Mouse (Mus musculus) left cerebral cortex, adult 2 months (tissue): Measurements from ENCODE around the gene Mfsd13b. TPM values are rescaled to one million over a fixed set of nuclear protein-coding genes. Genes with fewer than 3 reads are reported as not detected.

Experiments
- DNase-seq, 2 experiments: peaks; one replicate each; pipeline ENCODE4 v3.0.0; 2021 to 2022; ENCODE audit warnings: low spot score in 2 of 2, mixed read lengths in 1 of 2; ENCODE audit errors: extremely low spot score in 1 of 2
- H3K27ac ChIP-seq: fragments of 200-600 bp; 2 replicates; pipeline ENCODE4 v1.8.1; 2022
- H3K4me3 ChIP-seq: fragments of 200-600 bp; 2 replicates; pipeline ENCODE4 v1.8.1; 2022
- CTCF ChIP-seq: fragments of 200-600 bp; IDR thresholded peaks from 2 replicates; pipeline ENCODE4 v1.8.1; 2022; ENCODE audit warnings: antibody characterized with exemption, mild to moderate bottlenecking, moderate library complexity
- intact Hi-C: fragments of 180-260 bp; cut with DNase I; formaldehyde crosslinking; loops from one replicate; pipeline ENCODE4 v1.15.1; 2025
- total RNA-seq, 2 experiments: library from RNA; stranded (reverse); gene quantifications; 2 replicates each; pipeline ENCODE4 v1.2.3; 2021

The Mfsd13b gene
- total RNA-seq, 2 experiments from 2014 or later, result 0.44 to 0.86 TPM

DNA sequence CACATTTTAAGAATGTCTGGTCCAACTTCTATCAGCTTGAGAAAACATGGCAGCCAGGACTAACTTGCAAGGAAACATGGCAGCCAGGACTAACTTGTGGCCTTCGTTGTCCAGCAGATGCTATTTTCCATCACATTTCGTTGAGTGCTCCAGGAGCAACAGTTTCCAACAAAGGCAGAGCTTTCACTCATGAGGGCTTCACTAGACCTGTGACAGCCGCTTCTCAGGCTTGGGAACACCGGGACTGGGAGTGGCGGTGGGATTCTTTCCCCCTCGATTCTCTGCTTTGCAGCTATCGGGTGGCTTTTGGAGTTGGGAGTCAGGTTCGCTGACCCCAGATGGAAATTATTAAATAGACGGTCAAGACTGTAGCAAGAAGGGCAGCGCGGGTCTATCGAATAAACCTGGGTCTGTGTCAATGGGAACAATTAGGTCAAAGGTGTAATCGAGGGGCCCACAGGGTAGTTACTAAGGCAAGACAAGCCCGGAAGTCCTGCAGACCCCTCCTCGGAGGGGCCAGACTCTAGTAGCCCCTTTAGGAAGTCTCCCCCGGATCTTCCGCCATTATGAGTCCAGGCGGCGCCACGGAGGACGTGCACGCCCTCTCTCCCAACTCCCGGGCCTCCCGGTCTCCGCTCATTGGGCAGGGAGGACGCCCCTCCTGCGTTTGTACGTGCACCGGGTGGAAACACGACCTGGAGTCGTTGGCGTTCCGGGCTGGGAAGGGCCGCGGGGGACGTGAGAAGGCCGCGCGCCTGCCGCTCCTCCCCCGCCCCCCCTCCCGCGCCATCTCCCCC lies 51.7 kb downstream of the Mfsd13b start, which contains the start of gene Mettl9:
Gene Mettl9 (plus strand): TSS at position 590 of the 797 bp plus-strand sequence.
- Histone ChIP-seq H3K4me3 (peak within 1 kb of the TSS; percentile 81), H3K27ac (peak within 1 kb of the TSS; percentile 98)
- TF ChIP-seq CTCF, result peak; percentile 2; the same call in 1 of the 2 replicates
- intact Hi-C loops, result loop anchor here (5.0 to 10.0 kb wide), 3 partner anchors 52 to 399 kb away; partner anchors contain the start of genes Cdr2, Mfsd13b and Uqcrc2
- peak; percentile 90 to 91 for DNase-seq

DNA sequence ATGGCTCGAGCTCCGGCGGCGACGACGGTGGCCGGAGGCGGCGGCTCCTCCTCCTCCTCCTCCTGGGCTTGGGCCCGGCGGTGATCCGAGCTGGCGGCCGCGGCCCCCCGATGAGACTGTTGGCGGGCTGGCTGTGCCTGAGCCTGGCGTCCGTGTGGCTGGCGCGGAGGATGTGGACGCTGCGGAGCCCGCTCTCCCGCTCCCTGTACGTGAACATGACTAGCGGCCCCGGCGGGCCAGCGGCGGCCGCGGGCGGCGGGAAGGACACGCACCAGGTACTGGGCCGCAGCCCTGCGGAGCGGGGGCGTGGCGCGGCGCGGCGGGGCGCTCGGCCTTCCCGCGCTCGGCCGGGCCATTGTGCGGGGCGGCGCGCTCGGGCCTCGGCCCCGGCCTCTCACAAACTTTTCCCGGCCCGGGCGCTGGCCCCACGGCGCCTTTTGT lies 52.4 kb downstream of the Mfsd13b start:
- Histone ChIP-seq H3K27ac (peak overlapping the region; percentile 98), H3K4me3 (peak overlapping the region; percentile 81)
- no peak for TF ChIP-seq CTCF
- peak in 1 of 2 experiments; percentile 67 for DNase-seq
- intact Hi-C loops, result loop anchor here (5.0 to 10.0 kb wide), 3 partner anchors 52 to 400 kb away; partner anchors contain the start of genes Cdr2, Mfsd13b and Uqcrc2

DNA sequence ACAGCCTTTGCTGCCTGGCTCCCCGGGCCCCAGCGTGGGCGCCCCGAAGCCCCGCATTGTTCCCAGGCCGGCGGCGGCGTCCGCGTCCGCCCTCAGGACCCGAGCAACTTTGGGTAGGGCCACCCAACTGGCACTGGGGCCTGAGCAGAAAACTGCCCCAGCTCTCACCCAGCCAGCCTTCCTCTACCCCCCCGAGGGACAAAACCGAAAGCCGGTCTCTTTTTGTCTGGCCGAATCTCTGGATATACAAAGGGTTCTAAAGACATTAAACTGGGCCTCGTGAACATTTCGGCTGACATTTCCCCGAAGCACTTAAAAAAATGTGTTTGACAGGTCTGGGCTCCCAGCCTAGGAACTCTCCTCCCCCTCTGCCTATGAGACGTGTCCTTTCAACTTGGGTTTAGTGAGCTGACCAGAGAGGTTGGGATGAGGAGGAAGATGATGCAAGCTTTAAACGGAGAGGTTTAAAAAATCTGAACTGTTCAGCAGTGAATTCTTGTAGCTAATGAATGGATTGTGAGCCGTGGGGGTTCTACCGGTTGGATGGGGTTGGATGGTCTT lies 52.9 kb downstream of the Mfsd13b start:
- intact Hi-C loops, result loop anchor here (10.0 kb wide), 2 partner anchors 200 to 400 kb away; partner anchors contain the start of gene Uqcrc2
- no peak for TF ChIP-seq CTCF
- Histone ChIP-seq H3K27ac (peak overlapping the region; percentile 98), H3K4me3 (peak overlapping the region; percentile 81)
- DNase-seq, result no peak

DNA sequence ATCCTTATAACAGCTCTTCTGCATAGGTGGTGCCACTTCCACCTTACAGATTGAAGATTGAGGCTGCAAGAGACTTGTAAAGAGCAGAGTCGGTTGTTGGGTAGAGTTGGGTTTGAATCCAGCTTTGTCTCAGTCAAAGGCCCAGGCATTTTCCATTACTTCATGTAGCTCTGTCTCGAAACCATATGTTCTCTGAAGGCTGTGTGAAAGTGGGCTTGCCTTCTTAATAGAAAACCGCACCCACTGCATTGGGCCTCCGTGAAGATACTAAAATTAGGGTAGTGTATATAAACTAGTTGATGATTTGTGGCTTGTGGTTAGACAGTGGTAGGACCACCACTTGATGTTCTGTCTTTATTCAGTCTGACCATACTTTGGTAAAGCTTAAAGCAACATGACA lies 58.3 kb downstream of the Mfsd13b start:
- intact Hi-C loops, result no loop called here
- no peak for DNase-seq
- no peak for TF ChIP-seq CTCF
- Histone ChIP-seq H3K27ac (no peak overlapping the region), H3K4me3 (no peak overlapping the region)

DNA sequence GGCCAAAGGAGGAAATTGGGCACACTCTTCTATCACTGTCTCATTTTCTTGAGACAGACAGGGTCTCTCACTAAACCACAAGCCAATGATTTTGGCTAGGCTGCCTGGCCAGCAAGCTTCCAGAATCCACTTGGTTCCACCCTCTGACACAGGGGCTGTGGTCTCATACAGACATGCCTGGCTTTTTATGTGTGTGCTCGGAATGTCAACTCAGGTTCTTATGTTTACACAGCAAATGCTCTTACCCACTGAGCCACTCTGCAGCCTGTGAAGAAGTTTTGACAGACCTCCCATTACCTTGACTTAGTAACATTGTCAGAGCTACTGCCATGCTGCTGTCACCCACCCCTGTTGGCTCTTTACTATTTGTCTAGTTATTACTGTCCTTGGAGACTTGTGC lies 59.7 kb downstream of the Mfsd13b start:
- TF ChIP-seq CTCF, result no peak
- Histone ChIP-seq H3K27ac (no peak overlapping the region), H3K4me3 (no peak overlapping the region)
- no peak for DNase-seq
- intact Hi-C loops, result no loop called here

DNA sequence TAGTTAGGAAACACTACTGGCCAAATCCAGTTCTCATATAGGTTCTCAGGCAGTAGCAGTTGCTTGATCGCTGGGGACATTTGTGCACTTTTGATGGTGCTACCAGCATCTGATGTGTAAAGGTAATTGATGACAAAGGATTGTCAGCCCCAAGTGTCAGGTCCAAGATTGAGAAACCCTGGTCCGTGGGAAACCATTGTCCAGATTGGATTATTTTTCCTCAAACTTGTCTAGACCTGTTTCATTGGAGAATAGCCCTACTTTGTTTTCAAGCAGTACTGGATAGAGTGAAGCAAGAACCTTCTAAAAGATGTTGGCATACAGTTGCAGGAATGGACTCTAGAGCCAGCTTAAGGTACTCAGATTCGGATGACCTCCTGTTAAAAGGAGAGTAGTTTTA lies 60.7 kb downstream of the Mfsd13b start:
- intact Hi-C loops, result no loop called here
- DNase-seq, result no peak
- no peak for TF ChIP-seq CTCF
- H3K4me3 ChIP-seq, result no peak overlapping the region
- H3K27ac ChIP-seq, result no peak overlapping the region

DNA sequence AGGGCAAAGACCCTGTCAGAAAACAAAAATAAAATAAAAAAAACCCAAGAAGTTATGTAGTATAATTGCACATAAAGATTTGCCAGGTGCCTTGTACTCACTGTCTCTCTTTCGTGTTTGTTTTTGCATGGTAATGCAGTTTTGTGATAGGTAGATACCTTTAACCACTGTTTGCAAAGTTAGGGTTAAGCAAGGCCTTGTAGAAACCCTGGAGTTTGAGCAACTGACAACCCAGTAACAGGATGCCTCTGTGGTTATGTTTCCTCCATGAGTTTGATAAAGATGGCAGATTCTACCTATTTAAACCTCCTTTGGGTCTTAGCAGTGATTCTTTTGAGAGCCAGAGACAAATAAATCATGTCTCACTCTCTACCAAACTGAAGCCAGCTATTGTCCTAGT lies 61.2 kb downstream of the Mfsd13b start:
- intact Hi-C loops, result no loop called here
- Histone ChIP-seq H3K27ac (no peak overlapping the region), H3K4me3 (no peak overlapping the region)
- no peak for DNase-seq
- TF ChIP-seq CTCF, result no peak

DNA sequence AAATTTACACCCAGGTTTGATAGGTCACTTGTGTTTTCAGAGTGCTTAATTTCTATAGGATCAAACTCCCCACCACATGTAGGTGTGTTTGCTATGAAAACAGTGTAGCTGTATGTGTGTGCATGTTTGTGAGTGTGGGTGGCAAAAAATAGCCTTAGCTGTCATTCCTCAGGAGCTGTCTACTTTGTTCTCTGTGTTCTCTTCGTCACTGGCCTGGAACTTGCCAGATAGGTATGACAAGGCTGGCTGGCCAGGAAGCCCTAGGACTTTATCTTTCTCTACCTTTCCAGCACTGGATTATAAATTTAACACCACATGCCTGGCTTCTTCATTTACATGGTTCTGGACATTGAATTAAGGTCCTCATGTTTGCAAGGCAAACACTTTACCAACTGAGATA lies 61.9 kb downstream of the Mfsd13b start:
- DNase-seq, result no peak
- Histone ChIP-seq H3K27ac (no peak overlapping the region), H3K4me3 (no peak overlapping the region)
- no peak for TF ChIP-seq CTCF
- intact Hi-C loops, result no loop called here

DNA sequence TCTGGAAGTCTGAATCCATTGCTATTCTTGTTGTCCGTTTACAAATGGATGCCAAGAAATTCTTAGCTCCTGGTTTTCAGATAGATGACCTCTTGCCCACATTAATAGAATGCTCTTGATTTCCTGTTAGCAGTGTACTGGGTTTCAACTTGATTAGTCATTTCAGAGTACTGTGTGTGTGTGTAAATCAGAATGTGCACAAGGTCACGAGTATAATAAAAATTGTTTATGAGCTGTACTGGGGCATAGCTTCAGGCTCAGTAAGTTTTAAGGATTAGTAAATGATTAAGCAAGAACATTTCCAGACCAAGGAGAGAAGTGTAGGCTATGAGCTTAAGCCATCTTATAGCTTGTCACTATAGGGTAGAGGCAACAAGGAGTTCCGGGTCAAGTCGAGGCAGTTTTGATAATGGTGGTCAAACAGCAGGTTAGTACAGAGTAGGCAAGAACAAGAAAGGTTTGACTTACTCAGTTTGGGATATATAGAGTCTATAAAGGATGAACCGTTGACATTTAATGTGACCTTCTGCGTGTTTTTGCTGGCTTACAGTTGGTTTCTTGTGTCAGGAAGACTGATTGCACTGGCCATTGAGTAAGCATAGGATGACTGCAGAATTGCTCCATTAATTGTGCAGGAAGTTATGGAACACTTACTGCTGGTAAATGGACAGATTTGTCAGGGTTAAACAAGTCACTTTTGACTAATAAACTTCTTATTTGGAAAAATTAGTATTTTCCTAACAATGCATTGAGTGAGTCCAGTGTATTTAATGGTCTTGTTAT lies 63.6 kb downstream of the Mfsd13b start:
- Histone ChIP-seq H3K27ac (no peak overlapping the region), H3K4me3 (no peak overlapping the region)
- TF ChIP-seq CTCF, result no peak
- DNase-seq, result no peak
- intact Hi-C loops, result no loop called here

DNA sequence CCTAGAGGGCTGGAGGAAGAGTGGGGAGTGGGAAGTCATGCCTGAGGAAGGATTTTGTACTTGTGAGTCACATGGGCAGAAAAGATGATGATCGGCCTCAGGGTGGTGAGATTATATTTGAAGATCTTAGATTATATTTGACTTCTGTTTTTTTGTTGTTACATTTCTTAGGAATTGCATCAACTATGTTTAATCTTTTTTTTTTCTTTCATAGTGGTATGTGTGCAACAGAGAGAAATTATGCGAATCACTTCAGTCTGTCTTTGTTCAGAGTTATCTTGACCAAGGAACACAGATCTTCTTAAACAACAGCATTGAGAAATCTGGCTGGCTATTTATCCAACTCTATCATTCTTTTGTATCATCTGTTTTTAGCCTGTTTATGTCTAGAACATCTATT lies 65.3 kb downstream of the Mfsd13b start:
- Histone ChIP-seq H3K27ac (no peak overlapping the region), H3K4me3 (no peak overlapping the region)
- DNase-seq, result no peak
- intact Hi-C loops, result no loop called here
- no peak for TF ChIP-seq CTCF

DNA sequence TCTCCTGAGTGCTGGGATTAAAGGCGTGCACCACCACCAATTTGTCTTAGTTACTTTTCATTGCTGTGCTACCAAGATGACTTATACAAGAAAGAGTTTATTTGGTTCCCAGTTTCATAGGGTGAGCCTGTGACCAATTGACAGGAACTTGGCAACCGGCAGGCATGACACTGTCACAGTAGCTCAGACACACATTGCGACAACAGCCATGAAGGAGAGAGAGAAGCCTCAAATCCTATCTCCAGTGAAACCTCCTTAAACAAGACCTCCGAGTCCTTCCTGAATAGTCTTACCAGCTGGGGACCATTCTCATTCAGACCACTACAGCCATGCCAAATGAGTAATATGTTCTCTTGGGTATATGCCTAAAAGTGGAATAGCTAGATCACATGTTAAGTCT lies 70.8 kb downstream of the Mfsd13b start:
- no peak for TF ChIP-seq CTCF
- DNase-seq, result no peak
- intact Hi-C loops, result no loop called here
- Histone ChIP-seq H3K4me3 (no peak overlapping the region), H3K27ac (no peak overlapping the region)
